Mouse (Mus musculus) small intestine, adult 2 months (tissue): ENCODE measurements around the gene Nipal4.

Experiments used
- CTCF ChIP-seq: fragments of 200-500 bp; IDR thresholded peaks from 2 replicates; pipeline ENCODE4 v1.5.1; 2012; ENCODE audit warnings: low read depth, mild to moderate bottlenecking, control low read depth, inconsistent platforms, low read length, moderate library complexity, mixed read lengths; ENCODE audit not compliant: insufficient replicate concordance, insufficient read length; ENCODE audit errors: extremely low read depth
- POLR2A ChIP-seq: fragments of 200-500 bp; IDR thresholded peaks from 2 replicates; pipeline ENCODE4 v1.6.1; 2012; ENCODE audit warnings: low read depth, mild to moderate bottlenecking, control low read depth, inconsistent platforms, low read length, moderate library complexity

DNA sequence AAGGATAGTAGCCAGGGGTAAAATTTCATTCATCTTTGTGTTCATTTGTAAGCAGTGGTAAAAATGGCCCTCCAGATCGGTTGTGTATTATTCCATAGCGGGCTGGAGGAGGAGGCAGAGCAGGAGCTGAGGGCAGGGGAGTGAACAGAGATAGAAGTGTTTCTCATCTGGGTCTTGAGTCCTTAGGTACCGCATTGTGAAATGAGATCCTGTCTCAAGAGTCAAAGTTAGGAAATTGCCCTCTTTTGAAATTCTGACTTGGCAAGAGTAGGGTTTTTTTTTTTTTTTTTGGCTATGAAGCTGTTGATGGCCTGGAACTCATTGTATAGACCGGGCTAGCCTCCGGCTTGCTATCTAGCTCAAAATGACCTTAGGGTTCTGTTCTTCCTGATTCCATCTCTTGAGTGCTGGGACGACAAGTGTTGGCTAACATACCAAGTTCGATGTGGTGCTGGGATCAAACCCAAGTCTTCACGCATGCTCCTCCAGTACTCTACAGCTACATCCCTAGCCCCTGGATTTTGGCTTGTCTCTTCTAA, 42.9 kb downstream of the Nipal4 start:
- TF ChIP-seq CTCF (no peak), POLR2A (no peak)
